Mouse (Mus musculus): ENCODE data around the gene Rab42. TPM values are rescaled to one million over a fixed set of nuclear protein-coding genes. Genes with fewer than 3 reads are reported as not detected.
"Not testable (repeated sequence)": the region's sequence is repeated elsewhere in the genome, so short reads cannot be mapped to it uniquely, and the experiment has no call there.

The Rab42 gene
- total RNA-seq, 2 experiments from 2014 or later = 0.39 to 0.76 TPM

DNA sequence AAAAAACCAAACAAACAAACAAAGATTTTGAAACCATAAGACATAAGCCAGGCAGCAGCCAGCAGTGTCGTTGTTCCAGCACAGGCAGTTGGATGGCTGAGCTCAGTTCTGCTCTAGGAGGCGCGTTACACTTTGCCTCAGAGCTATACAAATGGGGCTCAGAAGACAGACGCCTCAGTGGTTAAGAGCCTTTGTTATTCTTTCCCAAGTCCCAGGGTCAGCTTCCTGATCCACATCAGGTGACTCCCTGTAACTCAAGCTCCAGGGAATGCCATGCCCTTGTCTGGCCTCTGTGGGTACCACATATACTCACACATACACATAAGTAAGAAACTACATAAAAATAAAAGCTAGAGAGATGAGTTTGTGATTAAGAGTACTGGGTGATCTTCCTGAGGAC lies 12.1 kb downstream of the Rab42 start:
- intact Hi-C loops (cut with DNase I) = loop anchor here (2.0 to 5.0 kb wide), 3 partner anchors 16 to 221 kb away; partner anchors contain the start of genes Sesn2 and Taf12
- no peak for DNase-seq

DNA sequence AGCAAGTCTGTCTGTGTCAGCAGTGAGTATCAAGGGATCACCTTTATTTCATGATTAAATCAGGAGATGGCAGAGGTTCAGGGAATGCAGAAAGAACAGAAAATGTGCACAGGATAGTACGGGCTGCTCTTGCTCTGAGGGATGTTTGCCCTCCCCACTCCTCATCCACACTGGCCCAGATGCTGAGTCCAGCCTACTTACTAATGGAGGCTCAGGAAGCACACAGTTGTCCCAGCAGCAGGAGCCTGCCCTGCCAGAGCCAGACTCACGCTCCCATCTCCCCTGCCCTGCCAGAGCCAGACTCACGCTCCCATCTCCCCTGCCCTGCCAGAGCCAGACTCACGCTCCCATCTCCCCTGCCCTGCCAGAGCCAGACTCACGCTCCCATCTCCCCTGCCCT lies 14.3 kb downstream of the Rab42 start:
- DNase-seq; intact Hi-C loops (cut with DNase I): not testable (repeated sequence)

DNA sequence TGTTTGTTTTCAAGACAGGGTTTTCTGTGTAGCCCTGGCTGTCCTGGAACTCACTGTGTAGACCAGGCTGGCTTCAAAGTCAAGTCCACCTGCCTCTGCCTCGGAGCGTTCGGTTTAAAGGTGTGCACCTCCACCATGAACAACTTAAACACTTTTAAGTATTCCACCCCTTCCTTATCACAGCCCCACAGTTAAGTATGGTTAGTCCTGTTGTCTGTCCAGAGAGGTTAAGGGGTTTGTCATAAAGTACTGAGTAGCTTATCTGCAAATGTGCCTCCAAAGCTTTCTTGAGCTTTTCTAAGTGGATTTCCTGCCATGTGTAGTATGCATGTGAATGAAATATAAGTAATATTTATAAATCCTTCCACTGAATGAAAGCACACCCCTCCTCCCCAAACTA lies 27.2 kb downstream of the Rab42 start:
- no peak for DNase-seq
- intact Hi-C loops (cut with DNase I) = loop anchor here (2.0 kb wide), 1 partner anchor 15 kb away; no protein-coding TSS in a partner anchor

DNA sequence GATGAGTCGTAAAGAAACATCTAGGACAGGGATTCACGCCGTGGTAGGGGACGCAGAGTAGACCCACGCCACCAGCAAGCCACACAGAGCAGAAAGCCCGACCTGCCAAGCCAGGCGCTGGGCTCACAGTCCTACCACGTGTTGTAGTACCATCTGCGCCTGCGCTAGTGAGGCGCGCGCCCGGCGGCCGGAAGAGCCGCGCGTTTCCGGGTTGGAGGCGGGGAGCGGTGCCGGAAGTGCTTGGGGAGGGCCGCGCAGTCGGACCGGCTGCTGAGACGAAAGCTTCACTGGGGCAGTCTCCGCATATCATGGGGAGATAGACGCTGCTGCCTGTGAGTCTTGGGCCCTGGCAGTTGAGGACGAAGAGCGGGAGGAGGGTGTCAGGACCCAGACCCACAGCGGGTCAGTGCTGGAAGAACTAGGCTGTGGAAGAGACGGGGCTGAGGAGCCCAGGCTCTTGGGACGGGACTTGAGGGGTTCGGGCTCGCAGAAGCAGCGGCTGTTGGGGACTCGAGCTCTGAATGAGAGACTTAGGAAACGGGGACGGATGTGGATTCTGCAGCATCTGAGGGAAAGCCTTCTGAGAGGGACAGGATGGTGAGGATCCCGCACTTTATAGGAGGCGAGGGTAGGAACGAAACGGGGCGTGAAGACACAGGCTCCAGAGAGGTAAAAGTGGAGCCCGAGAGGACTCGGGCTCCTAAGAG lies 28.9 kb downstream of the Rab42 start, which contains the start of gene Taf12:
TSS of gene Taf12 (plus strand) at position 220 of the 707 bp plus-strand sequence.
- DNase-seq = peak; percentile 95
- intact Hi-C loops (cut with DNase I) = loop anchor here (2.0 kb wide), 1 partner anchor 16 kb away; no protein-coding TSS in a partner anchor

DNA sequence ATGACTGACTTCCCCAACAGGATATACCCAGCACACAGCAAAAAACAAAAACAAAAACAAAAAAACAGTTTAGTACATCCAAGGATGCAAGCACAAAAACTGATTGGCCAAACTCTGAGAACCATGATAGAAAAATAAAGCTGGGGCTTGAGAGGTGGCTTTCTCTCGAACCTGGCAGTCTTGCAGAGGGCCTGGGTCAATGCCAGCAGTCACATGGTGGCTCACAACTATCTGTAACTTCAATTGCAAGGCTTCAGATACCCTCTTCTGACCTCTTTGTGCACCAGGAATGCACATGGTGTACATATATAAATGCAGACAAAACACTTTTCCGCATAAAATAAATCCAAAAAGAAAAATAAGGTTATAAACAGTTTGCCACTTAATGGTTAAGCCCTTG lies 30.0 kb downstream of the Rab42 start:
- DNase-seq = no peak
- intact Hi-C loops (cut with DNase I) = no loop called here

DNA sequence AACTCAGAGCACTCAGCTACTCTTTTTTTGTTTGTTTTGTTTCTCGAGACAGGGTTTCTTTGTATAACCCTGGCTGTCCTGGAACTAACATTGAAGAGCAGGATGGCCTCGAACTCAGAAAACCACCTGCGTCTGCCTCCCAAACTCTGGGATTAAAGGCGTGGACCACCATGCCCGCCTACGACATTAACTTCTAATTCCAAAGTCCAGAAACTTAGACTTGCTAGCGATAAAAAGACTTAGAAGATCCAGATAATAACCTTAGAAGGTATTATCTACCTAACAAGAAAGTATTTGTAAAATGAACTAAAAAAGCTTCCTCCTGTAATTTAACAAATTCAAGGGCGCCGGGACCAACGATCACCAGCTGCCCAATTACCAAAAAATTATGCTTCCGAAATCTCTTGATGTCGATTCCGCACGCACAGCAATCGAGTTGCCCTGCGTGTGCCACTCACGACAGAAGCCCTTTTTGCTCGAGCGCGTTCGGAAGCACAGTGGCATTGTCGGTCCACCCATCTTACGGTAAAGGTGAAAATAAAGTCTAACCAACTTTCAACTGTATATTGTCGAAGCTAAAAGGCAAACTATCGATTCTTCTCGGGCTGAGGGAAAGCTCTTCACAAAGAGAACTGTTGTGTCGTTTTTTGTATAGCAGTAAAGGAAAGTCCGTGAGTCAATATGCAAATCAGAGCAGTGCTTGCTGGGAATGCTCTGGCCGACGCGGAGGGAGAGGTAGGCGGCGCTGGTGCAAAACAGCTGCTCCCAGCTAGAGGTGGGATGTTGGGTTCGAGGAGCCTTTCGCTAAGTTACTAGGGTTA lies 33.2 kb downstream of the Rab42 start:
- DNase-seq = peak; percentile 80 to 85
- intact Hi-C loops (cut with DNase I) = no loop called here

DNA sequence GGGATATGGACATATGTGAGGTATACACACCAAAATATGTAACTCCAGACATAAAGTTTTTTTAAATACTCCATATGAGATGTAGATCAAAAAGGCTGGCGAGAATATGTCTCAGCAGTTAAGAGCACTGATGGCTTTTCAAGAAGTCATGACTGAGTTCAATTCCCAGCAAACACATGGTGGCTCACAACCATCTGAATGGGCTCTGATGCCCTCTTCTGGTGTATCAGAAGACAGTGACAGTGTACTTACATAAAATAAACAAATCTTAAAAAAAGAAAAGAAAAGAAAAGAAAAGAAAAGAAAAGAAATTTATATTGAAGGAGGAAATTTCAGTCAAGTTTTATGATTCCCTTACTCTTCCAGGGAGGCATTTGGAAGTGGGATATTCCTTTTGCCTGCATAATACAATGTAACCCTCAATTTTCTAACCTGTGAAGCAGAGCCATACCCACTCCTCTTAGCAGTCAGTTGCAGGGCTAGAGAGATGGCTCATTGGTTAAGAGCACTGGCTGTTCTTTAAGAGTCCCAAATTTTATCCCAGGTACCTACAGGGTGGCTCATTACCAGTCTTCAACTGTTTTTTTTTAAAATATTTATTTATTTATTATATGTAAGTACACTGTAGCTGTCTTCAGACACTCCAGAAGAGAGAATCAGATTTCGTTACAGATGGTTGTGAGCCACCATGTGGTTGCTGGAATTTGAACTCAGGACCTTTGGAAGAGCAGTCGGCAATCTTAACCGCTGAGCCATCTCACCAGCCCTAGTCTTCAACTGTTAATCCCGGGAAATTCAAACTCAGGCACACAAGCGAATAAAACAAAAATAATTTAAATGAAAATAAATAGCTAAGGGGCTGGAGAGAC lies 34.1 kb downstream of the Rab42 start:
- intact Hi-C loops (cut with DNase I) = no loop called here
- DNase-seq = no peak

DNA sequence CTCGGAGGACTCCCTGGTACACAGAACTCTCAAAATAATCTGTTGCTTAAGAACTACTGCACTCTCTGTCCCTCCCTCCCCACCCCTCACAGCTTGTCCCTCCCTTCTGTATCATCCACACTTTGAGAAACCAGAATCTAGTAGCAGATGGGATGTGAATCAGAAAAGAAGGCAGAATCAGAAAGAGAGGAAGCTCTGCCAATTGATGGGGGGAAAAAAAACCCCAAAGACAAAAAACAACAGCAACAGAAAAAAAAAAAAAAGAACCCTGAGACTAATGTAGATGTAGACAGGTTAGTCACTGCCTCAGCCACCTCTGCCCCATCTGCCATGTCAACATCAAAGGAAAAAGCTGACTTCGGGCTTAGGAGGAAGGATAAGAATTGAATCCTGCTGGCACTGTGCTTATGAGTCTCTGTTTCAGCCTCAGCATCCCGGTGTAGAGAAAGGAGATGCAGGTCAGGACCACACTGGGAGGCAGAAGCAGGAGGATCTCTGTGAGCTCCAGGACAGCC lies 36.3 kb downstream of the Rab42 start:
- intact Hi-C loops (cut with DNase I) = no loop called here
- no peak for DNase-seq

DNA sequence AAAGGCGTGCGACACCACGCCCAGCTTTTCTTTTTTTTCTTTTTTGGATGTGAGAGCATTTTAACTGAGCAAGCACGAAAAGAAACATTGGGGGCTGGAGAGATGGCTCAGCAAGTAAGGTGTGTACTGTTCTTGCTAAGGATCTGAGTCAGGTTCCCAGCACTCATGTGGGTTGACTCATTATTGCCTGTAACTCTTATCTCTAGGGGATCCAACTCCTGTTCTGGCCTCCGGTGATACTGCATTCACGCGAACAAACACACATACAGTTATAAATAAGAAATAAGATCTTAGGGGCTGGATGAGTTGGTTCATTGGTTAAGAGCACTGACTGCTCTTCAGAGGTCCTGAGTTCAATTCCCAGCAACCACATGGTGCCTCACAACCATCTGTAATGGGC lies 39.9 kb downstream of the Rab42 start:
- no peak for DNase-seq
- intact Hi-C loops (cut with DNase I) = loop anchor here (5.0 kb wide), 1 partner anchor 51 kb away; the partner anchor contains the start of gene Ythdf2

DNA sequence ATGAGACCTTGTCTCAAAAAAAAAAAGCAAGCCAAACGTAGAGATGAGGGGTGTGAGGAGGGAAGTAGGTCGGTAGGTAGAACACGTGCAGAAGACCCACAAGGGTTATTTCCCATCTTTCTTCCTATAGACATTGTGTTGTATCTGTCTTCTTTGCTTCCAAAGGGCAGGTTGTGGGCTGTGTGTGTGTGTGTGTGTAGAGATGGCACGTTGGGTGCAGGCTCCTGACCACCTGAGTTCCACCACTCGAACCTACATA lies 40.9 kb downstream of the Rab42 start:
- intact Hi-C loops (cut with DNase I) = loop anchor here (5.0 kb wide), 1 partner anchor 50 kb away; the partner anchor contains the start of gene Ythdf2
- no peak for DNase-seq

DNA sequence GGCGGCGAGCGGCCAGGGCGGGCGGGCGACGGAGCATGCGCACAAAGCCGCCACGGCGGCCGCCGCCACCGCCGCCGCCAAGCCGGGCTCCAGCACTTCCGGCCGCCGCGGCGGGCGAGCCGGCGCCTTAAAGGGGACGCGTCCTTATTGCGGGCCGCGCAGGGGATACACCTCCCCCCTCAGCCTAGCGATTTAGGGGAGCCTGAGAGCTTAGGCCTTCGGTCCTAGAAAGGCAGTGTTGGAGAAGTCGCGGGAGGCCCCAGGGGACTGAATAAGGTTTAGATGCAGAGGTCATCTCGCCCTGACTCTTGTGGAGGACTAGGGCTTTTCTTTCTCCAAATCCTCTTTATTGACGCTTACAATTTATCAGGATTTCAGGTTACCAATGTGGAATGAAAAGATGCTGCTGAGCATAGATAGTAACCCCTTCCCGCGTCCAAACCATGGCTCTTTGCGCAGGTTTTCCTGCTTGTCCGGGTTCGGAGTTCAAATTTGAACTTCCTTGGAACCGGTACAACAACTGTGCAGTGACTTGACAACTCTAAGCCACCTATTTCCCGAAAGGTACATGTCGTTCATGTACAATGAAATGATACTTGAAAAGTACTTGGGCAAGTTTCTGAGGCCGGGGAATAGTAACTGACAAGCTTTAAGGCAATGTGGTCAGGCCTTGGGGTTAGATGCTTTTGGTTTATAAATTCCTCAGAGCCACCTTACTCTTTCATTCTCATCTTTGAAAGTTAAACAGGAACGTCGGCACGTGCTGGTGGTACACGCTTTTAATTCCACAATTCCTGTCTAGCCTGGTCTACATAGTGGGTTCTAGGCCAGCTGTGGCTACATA lies 41.4 kb downstream of the Rab42 start, which contains the start of gene Gmeb1:
TSS of gene Gmeb1 (minus strand) at position 89 of the 844 bp plus-strand sequence.
- intact Hi-C loops (cut with DNase I) = loop anchor here (5.0 kb wide), 1 partner anchor 49 kb away; the partner anchor contains the start of gene Ythdf2
- peak; percentile 88 to 90 for DNase-seq

DNA sequence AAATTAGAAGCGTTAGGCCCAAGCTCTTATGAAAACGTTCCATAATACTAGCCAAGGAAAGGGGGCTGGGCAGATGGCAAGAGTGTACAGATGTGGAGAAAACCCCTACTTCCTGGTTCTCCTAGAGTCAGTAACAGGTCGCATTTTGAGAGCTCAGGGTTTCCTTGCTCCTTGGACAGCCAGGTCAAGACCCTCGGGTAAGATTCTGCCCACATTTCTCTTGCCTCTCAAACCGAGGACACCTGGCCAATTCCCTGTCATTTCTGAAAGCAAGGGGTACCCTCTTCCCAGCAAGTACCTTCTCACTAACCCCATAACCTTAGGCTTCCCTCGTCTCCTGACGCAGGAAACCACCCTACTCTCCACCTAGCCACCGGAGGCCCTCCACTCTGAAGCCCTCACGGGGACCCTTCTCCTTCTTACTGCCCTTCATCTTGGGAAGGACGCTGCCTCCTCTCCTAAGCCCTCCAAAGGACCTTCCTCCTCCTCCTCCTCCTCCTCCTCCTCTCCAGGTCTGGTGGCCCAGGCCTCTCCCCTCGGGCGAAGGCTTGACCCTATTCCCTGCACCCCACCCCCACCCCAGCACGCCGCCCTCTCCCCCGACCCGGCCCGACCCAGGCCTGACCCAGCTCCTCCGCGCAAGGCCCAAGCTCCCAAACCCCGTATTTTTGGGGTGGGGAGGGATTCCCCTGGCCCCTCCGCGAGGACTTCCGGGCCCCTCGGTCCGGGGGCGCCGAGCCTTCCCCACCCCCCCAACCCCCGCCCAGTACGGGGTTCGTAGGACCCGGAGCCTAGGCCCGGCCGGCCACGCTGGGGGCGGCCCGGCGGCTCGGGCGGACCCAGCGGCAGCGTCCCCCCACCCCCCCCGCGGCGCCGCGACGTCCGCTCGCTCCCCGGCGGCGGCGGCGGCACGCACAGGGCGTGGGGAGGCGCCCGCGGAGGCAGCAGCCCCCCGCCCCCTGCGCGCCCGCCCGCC lies 42.5 kb downstream of the Rab42 start:
- peak; percentile 71 to 78 for DNase-seq
- intact Hi-C loops (cut with DNase I) = loop anchor here (5.0 kb wide), 1 partner anchor 48 kb away; the partner anchor contains the start of gene Ythdf2

DNA sequence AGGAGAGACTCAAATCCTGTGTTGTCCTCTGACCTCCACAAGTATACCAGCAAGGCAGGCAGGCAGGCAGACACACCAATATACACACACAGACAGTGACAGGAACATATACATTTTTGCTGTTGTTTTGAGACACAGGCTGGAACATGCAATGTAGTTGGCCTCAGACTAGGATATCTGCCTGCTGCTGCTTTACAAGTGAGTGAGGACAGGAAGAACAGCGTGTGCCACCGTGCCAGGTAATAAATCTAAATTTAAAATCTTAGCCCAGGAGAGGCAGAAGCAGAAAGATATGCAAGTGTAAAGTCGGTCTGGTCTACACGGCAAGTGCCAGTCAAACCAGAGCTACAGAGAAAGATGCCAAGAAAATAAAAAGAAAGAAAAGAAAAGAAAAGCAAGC lies 43.9 kb downstream of the Rab42 start:
- DNase-seq = no peak
- intact Hi-C loops (cut with DNase I) = no loop called here

DNA sequence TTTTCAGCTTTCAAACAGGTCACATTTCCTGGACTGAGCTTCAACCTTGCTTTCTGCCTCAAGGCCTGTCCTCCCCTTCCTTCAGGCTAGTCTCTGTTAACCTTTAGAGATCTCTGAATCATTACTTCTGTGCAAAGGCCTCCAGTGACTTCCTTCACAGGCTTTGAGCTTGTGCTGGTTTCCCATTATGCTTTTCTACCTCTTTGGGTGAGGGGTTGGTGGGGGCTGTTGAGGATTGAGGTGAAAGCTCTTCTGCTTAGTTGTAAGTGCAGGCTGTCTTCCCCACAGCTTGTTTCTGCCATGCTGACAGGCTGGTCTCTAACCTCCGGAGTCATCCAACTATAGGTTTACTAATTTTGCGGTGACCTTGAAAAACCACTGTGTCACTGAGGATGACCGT lies 46.8 kb downstream of the Rab42 start:
- intact Hi-C loops (cut with DNase I) = no loop called here
- DNase-seq = no peak

DNA sequence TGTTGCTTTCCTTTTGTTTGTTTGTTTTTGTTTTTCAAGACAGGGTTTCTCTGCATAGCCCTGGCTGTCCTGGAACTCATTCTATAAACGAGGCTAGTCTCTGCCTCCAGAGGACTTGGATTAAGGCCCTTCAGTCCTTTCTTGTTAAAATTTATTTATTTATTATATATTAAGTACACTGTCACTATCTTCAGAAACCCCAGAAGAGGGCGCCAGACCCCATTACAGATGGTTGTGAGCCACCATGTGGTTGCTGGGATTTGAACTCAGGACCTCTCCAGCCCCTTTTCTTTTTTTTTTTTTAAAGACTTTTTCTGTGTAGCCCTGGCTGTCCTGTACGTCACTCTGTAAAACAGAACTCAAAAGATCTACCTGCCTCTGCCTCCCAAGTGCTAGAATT lies 48.2 kb downstream of the Rab42 start:
- DNase-seq = no peak
- intact Hi-C loops (cut with DNase I) = no loop called here

DNA sequence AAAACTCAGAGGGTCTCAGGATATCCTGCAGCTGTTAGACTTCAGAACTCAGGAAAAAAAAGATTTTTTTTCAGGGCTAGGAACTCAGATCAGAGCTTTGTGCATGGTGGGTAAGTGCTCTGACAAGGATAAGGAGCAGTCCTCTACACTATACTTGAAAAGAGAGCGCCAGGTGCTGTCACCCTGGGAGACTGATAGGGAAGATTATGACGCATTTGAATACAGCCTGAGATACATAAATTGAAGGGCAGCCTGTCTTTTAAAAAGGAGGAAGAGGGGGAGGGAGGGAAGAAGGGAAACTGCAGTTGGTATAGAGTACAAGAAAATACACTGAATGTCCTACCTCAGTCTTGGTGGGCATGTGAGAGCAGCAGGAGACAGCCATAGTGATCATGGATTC lies 49.6 kb downstream of the Rab42 start:
- DNase-seq = no peak
- intact Hi-C loops (cut with DNase I) = no loop called here

DNA sequence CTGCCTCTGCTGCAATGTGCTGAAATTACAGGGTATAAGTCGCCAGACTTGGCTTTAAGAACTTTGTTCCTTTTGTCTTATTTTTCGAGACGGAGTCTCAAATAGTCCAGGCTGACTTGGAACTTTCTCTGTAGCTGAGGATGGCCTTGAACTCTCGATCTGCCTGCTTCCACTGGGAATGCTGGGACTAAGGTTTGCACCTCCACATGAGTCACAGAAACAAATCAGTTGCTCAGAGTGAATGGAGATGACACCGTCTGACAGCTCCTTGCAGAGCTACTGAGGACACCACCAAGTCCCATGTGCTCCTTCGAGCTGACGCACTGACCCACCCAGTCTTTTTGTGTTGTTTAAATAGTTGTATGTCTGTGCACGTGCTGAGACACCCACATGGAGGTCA lies 50.1 kb downstream of the Rab42 start:
- intact Hi-C loops (cut with DNase I) = no loop called here
- no peak for DNase-seq

All from heart, postnatal 14 days (tissue).